Mouse (Mus musculus): ENCODE measurements around the gene Psmd13. TPM values are rescaled to one million over a fixed set of nuclear protein-coding genes. Genes with fewer than 3 reads are reported as not detected.
A peak's percentile ranks its signal among the peaks of the same experiment; 100 is the strongest.

Gene Psmd13
- polyA plus RNA-seq, 1 experiment = 110 TPM

DNA sequence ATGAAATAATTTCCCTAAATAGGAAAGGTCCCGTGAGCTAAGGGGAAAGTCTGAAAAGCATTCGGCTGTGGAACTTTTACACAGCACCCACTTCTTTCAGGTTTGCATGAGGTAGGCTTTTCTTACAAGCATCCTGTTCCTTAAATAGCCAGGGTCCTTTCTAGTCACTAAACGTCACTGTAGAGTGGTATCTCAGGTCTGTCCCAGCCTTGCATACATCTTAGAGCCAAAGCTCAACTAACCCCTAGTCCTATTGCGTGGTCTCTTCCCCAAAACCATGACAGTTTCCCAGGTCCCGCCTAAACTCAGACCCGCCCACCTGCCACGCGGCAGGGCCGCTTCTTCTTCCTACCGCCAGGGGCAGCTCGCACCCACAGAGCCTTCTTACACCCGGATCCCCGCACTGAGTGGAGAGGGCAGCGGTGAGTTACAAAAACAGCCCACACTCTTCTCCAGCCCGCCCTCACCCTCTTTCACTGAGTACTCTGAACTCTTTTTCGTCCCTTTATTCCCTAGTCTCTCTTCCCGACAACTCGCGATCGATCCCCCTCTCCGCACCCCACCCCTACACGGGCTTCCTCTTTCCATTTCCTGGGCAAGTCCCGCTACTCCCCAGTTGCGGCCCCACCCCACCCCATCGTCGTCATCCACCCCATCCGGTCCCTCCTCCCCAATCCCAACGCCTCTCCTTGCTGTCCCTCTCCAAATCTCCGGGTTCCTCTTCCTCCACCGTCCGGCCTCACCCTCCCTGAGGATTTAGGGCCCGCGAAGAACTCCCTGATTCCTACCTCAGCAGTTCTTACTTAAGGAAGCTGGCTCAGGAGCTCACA, 59.7 kb downstream of the Psmd13 start, which contains the start of gene Pgghg:
Pgghg (plus strand) TSS at position 170 of the 830 bp plus-strand sequence.
- Histone ChIP-seq H3K27ac (replicated peaks; ENCODE audit: low read depth, low read length) (peak within 1 kb of the TSS; percentile 100), H3K4me1 (ENCODE audit: control insufficient read depth, insufficient read depth, insufficient read length, low read length) (peaks cover 17% of the 10 kb centered on the region), H3K4me3 (ENCODE audit: insufficient read depth, low read depth, low read length) (peak within 1 kb of the TSS; percentile 94)

DNA sequence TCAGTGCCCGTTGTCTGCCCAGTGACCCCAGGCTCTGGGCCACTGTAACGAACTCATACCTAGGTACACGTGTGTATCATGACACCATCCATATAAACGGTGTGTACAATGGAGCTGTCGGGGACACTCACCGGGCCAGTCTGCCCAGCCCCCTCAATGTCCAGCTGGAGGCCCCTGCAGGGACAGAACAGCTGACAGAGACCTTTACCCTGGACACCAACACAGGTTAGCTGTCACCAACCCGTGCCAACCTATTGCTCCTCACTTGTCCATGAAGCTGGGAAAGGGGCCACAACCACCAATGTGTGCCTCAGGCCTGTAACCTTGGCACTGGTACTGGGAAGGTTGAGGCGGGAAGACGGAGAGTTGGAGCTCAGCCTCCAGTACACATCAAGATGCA, 60.6 kb downstream of the Psmd13 start:
- Histone ChIP-seq H3K27ac (replicated peaks; ENCODE audit: low read depth, low read length) (peak overlapping the region; percentile 99), H3K4me1 (ENCODE audit: control insufficient read depth, insufficient read depth, insufficient read length, low read length) (peaks cover 26% of the 10 kb centered on the region), H3K4me3 (ENCODE audit: insufficient read depth, low read depth, low read length) (peak overlapping the region; percentile 94)

DNA sequence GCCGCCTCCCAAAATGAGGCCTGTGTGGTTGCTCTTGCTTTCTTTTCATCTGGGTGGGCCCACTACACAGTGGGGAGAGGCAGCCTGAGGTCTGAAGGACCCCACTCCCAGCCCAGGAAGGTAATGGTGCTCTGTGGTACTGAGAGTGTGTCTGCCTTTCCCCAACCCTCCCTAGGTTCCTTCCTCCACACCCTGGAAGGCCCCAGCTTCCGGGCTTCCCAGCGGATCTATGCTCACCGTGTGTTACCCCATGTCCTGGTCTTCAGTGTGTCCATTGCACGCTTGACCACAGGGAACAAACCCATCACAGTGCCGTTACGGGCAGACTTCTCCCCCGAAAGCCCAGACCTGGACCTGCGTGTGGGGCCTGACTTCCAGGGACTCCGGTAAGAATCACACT, 61.0 kb downstream of the Psmd13 start:
- Histone ChIP-seq H3K4me1 (ENCODE audit: control insufficient read depth, insufficient read depth, insufficient read length, low read length) (peaks cover 27% of the 10 kb centered on the region), H3K4me3 (ENCODE audit: insufficient read depth, low read depth, low read length) (peak overlapping the region; percentile 2; the same call in 1 of the 2 replicates), H3K27ac (replicated peaks; ENCODE audit: low read depth, low read length) (peak overlapping the region; percentile 99)

DNA sequence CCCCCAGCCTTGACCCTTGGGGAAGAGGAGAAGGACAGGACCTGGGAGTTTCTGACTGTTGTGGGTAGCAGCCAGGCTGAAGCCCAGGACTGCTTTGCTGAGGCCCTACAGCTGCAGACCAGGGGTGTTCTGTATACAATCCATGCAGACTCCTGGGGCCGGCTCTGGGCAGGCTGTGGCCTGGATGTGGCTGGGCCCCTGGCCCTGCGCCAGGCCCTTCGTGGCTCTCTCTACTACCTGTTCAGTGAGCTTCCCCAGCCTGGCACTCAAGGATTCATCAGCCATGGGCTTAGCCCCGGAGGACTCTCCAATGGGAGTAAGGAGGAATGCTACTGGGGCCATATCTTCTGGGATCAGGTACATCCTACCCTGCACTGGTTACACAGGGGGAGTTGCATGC, 61.6 kb downstream of the Psmd13 start:
- H3K27ac ChIP-seq (replicated peaks; ENCODE audit: low read depth, low read length) = 0 out of 2 replicates have a peak overlapping the region, but pooled peaks have one; percentile 99
- peaks cover 27% of the 10 kb centered on the region for H3K4me1 ChIP-seq (ENCODE audit: control insufficient read depth, insufficient read depth, insufficient read length, low read length)
- no peak overlapping the region for H3K4me3 ChIP-seq (ENCODE audit: insufficient read depth, low read depth, low read length)

DNA sequence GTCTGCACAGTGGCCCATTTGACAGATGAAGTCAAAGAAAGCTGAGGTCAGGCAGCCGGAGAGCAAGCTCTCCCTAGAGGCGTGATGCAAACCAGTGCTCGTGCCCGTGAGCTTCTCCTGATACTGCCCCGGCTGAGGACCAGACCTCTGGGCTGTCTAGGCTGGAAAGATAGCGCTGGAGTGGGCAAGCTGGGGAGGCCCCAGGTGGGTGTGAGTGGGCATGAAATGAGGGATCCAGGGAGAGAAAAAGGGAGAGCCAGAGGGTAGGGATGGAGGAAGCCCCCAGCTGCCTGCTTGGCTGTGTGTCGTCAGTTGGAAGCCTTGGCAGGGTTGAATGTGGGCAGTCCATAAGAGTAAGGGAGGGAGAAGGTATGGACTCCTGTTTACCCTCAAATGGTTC, 62.5 kb downstream of the Psmd13 start:
- Histone ChIP-seq H3K27ac (replicated peaks; ENCODE audit: low read depth, low read length) (no peak overlapping the region), H3K4me3 (ENCODE audit: insufficient read depth, low read depth, low read length) (no peak overlapping the region), H3K4me1 (ENCODE audit: control insufficient read depth, insufficient read depth, insufficient read length, low read length) (peaks cover 27% of the 10 kb centered on the region)

DNA sequence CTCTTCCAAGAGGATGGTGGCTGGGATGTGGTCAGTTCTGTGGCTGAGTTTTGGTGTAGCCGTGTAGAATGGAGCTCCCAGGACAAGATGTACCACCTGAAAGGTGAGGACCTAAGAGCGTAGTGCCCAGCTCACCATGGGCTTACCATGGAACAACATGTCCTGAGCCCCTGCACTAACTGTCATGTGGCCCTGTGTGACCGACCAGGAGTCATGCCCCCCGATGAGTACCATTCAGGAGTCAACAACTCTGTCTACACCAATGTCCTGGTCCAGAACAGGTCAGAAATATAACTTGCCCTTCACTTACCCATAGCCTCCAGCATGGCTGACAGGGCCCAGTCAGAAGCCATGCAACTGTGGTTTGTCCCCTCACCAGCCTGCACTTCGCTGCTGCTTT, 63.5 kb downstream of the Psmd13 start:
- Histone ChIP-seq H3K4me1 (ENCODE audit: control insufficient read depth, insufficient read depth, insufficient read length, low read length) (peaks cover 31% of the 10 kb centered on the region), H3K27ac (replicated peaks; ENCODE audit: low read depth, low read length) (no peak overlapping the region), H3K4me3 (ENCODE audit: insufficient read depth, low read depth, low read length) (no peak overlapping the region)

DNA sequence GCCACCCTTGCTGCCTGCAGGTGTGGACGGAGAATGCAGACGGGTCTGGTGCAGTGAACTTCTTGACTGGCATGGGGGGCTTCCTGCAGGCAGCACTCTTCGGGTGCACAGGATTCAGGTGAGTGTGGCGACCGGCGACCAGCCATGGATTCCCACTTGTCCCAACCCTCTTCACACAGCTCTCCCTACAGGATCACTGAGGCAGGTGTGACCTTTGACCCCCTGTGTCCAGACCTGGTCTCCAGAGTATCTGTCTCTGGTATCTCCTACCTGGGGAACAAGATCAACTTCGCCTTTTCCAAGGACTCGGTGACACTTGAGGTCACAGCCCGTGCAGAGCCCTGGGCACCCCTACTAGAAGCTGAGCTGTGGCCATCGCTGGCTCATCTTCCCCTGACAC, 64.5 kb downstream of the Psmd13 start:
- H3K27ac ChIP-seq (replicated peaks; ENCODE audit: low read depth, low read length) = peak overlapping the region; percentile 56
- H3K4me3 ChIP-seq (ENCODE audit: insufficient read depth, low read depth, low read length) = no peak overlapping the region

DNA sequence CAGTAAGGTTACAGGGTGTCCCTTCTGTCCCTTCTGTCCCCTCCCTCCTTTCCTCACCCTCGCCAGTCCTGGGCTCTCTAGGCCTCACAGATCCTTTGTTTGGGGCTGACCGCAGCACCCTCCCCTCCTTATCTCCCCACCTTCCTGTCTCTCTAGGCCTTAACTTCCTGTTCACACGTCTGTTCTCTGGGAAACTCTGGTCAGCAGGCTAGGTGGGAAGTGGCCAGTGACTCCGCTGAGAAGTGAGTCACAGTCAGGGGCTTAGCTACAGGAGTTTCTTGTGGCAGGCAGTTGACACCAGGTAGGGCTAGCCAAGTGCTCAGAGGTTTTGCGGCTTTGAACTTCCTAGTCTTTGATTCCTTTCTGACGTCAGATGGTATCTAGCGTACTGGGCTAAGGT, 65.2 kb downstream of the Psmd13 start:
- Histone ChIP-seq H3K4me3 (ENCODE audit: insufficient read depth, low read depth, low read length) (no peak overlapping the region), H3K27ac (replicated peaks; ENCODE audit: low read depth, low read length) (peak overlapping the region; percentile 56), H3K4me1 (ENCODE audit: control insufficient read depth, insufficient read depth, insufficient read length, low read length) (peaks cover 43% of the 10 kb centered on the region)

More for the DNA sequence above, 64.5 kb downstream of the Psmd13 start:
- peaks cover 40% of the 10 kb centered on the region for H3K4me1 ChIP-seq (ENCODE audit: control insufficient read depth, insufficient read depth, insufficient read length, low read length)

DNA sequence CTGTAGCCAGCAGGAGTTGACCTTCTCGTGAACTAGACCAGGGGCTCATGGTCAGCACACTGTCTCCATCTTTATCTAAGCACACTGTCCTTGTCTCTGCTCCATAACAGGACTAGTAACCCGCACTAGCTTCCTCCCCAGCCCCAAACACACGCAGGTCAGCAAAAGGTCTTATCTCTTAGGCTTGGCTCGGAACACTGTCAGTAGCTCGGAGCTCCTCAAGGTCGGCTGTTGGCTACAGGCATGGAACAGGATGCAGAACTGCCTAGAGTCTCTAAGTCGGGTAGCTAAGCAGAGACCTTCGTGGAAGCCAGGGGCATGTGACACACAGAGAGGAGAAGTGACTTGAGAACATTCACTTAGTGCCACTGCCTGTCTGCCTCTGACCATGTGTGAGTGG, 66.4 kb downstream of the Psmd13 start:
- H3K4me3 ChIP-seq (ENCODE audit: insufficient read depth, low read depth, low read length) = no peak overlapping the region

More for the DNA sequence above, 66.4 kb downstream of the Psmd13 start:
- Histone ChIP-seq H3K4me1 (ENCODE audit: control insufficient read depth, insufficient read depth, insufficient read length, low read length) (peaks cover 37% of the 10 kb centered on the region), H3K27ac (replicated peaks; ENCODE audit: low read depth, low read length) (0 out of 2 replicates have a peak overlapping the region, but pooled peaks have one; percentile 12)

Other genes starting within 250 kb of the Psmd13 start
- not detected in 2 replicates for gene Olfr53, start 235.5 kb upstream of the Psmd13 start, polyA plus RNA-seq (2012; ENCODE audit: insufficient read depth, insufficient read length, missing spikeins)
- gene Olfr539, start 222.0 kb upstream of the Psmd13 start, polyA plus RNA-seq (2012; ENCODE audit: insufficient read depth, insufficient read length, missing spikeins) = not detected in 2 replicates
- not detected in 2 replicates for gene Olfr45, start 200.0 kb upstream of the Psmd13 start, polyA plus RNA-seq (2012; ENCODE audit: insufficient read depth, insufficient read length, missing spikeins)
- not detected in 2 replicates for gene Olfr541, start 184.7 kb upstream of the Psmd13 start, polyA plus RNA-seq (2012; ENCODE audit: insufficient read depth, insufficient read length, missing spikeins)
- 52.3 and 66.9 TPM in 2 replicates for gene Cyp2e1, start 118.2 kb upstream of the Psmd13 start, polyA plus RNA-seq (2012; ENCODE audit: insufficient read depth, insufficient read length, missing spikeins)
- 1.0 TPM in 1 of 2 replicates, not detected in the other for gene Syce1, start 94.1 kb upstream of the Psmd13 start, polyA plus RNA-seq (2012; ENCODE audit: insufficient read depth, insufficient read length, missing spikeins)
- not detected in 2 replicates for gene Zfp941, start 59.8 kb upstream of the Psmd13 start, polyA plus RNA-seq (2012; ENCODE audit: insufficient read depth, insufficient read length, missing spikeins)
- 2.3 TPM in 1 of 2 replicates, not detected in the other for gene Urah, start 47.0 kb upstream of the Psmd13 start, polyA plus RNA-seq (2012; ENCODE audit: insufficient read depth, insufficient read length, missing spikeins)
- not detected in 2 replicates for gene Scgb1c1, start 36.4 kb upstream of the Psmd13 start, polyA plus RNA-seq (2012; ENCODE audit: insufficient read depth, insufficient read length, missing spikeins)
- gene Odf3, start 34.2 kb upstream of the Psmd13 start, polyA plus RNA-seq (2012; ENCODE audit: insufficient read depth, insufficient read length, missing spikeins) = not detected in 2 replicates
- gene Gm45785, start 25.6 kb upstream of the Psmd13 start, polyA plus RNA-seq (2012; ENCODE audit: insufficient read depth, insufficient read length, missing spikeins) = not detected in 2 replicates
- 14.4 and 15.5 TPM in 2 replicates for gene Ric8a, start 25.0 kb upstream of the Psmd13 start, polyA plus RNA-seq (2012; ENCODE audit: insufficient read depth, insufficient read length, missing spikeins)
- 43.9 and 49.2 TPM in 2 replicates for gene Bet1l, start 24.4 kb upstream of the Psmd13 start, polyA plus RNA-seq (2012; ENCODE audit: insufficient read depth, insufficient read length, missing spikeins)
- gene Sirt3, start 341 bp downstream of the Psmd13 start, polyA plus RNA-seq (2012; ENCODE audit: insufficient read depth, insufficient read length, missing spikeins) = 77.2 and 79.1 TPM in 2 replicates
- gene Cox8b, start 18.5 kb downstream of the Psmd13 start, polyA plus RNA-seq (2012; ENCODE audit: insufficient read depth, insufficient read length, missing spikeins) = 8,049 and 8,538 TPM in 2 replicates
- not detected in 2 replicates for gene Nlrp6, start 38.9 kb downstream of the Psmd13 start, polyA plus RNA-seq (2012; ENCODE audit: insufficient read depth, insufficient read length, missing spikeins)
- gene Pgghg, start 59.4 kb downstream of the Psmd13 start, polyA plus RNA-seq (2012; ENCODE audit: insufficient read depth, insufficient read length, missing spikeins) = 7.1 and 8.7 TPM in 2 replicates
- gene Ifitm5, start 68.3 kb downstream of the Psmd13 start, polyA plus RNA-seq (2012; ENCODE audit: insufficient read depth, insufficient read length, missing spikeins) = not detected in 2 replicates
- not detected in 2 replicates for gene Gm45717, start 74.0 kb downstream of the Psmd13 start, polyA plus RNA-seq (2012; ENCODE audit: insufficient read depth, insufficient read length, missing spikeins)
- 194 and 274 TPM in 2 replicates for gene Ifitm2, start 74.0 kb downstream of the Psmd13 start, polyA plus RNA-seq (2012; ENCODE audit: insufficient read depth, insufficient read length, missing spikeins)
- not detected in 2 replicates for gene Ifitm1, start 85.3 kb downstream of the Psmd13 start, polyA plus RNA-seq (2012; ENCODE audit: insufficient read depth, insufficient read length, missing spikeins)
- gene Ifitm3, start 128.8 kb downstream of the Psmd13 start, polyA plus RNA-seq (2012; ENCODE audit: insufficient read depth, insufficient read length, missing spikeins) = 117 and 134 TPM in 2 replicates
- 2.1 TPM in 1 of 2 replicates, not detected in the other for gene Ifitm6, start 136.0 kb downstream of the Psmd13 start, polyA plus RNA-seq (2012; ENCODE audit: insufficient read depth, insufficient read length, missing spikeins)
- gene Gm17387, start 147.2 kb downstream of the Psmd13 start, polyA plus RNA-seq (2012; ENCODE audit: insufficient read depth, insufficient read length, missing spikeins) = not detected in 2 replicates
- gene B4galnt4, start 179.1 kb downstream of the Psmd13 start, polyA plus RNA-seq (2012; ENCODE audit: insufficient read depth, insufficient read length, missing spikeins) = not detected in 2 replicates
- 1.6 TPM in 1 of 2 replicates, not detected in the other for gene Pkp3, start 196.2 kb downstream of the Psmd13 start, polyA plus RNA-seq (2012; ENCODE audit: insufficient read depth, insufficient read length, missing spikeins)
- gene Sigirr, start 218.6 kb downstream of the Psmd13 start, polyA plus RNA-seq (2012; ENCODE audit: insufficient read depth, insufficient read length, missing spikeins) = 1.1 and 2.9 TPM in 2 replicates
- gene Ano9, start 235.8 kb downstream of the Psmd13 start, polyA plus RNA-seq (2012; ENCODE audit: insufficient read depth, insufficient read length, missing spikeins) = not detected in 2 replicates
- gene Ptdss2, start 240.4 kb downstream of the Psmd13 start, polyA plus RNA-seq (2012; ENCODE audit: insufficient read depth, insufficient read length, missing spikeins) = 27.0 and 49.5 TPM in 2 replicates

Measured in brown adipose tissue, adult 24 weeks (tissue).